Mouse (Mus musculus) thymus, adult 2 months (tissue): ENCODE measurements at regions not wholly inside any gene's neighbourhood (a gene's known extent, or its start where the extent isn't known, plus 50 kb on each side); places are given as distances from the start of the nearest gene placed in this dataset.

Source experiments
- CTCF ChIP-seq: fragments of 200-500 bp; IDR thresholded peaks from 2 replicates; pipeline ENCODE4 v1.5.1; 2012; ENCODE audit warnings: mild to moderate bottlenecking, control low read depth, low read length, moderate library complexity, borderline replicate concordance; ENCODE audit not compliant: control insufficient read depth, poor library complexity, insufficient read depth; ENCODE audit errors: extremely low read depth
- POLR2A ChIP-seq: fragments of 200-500 bp; IDR thresholded peaks from 2 replicates; pipeline ENCODE4 v1.6.1; 2012; ENCODE audit warnings: mild to moderate bottlenecking, low read length, control low read depth, moderate library complexity; ENCODE audit not compliant: control insufficient read depth, poor library complexity, insufficient read depth; ENCODE audit errors: extremely low read depth

DNA sequence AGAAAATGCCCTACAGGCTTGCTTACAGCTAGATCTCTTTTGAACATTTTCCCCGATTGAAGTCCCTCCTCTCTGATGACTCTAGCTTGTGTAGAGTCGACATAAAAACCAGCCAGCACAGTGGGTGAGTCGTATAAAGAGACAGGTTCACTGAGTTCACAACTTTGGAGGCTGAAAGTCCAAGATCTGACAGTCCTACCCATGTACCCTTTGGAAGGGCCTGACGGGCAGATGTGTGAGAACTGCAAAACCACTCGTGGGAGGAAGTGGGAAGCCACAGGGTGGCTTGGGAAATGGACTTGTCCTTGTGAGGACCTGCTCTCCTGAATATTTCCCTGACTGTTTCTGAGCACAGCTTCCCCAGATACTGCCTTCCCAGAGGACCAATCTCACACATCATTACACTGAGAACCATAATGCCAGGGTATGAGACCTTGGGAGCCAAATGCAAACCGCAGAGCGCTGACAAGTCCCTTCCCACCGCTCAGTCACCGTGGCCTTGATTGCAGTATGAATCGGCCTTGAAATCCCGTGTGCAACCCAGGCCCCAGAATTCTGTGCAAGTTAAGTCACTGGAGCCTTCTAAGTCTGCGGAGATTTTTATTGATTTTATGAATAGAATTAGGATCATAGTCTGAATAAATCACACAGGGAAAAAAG is 76.1 kb upstream of the Slc6a6 start:
- TF ChIP-seq CTCF = no peak
- TF ChIP-seq POLR2A = no peak
